Mouse (Mus musculus) megakaryocyte, embryonic 14.5 days (primary cell): Measurements from ENCODE around the gene Opalin.

Source experiments
- FLI1 ChIP-seq: IDR thresholded peaks from 2 replicates; pipeline ENCODE4 v1.6.1; 2012; ENCODE audit warnings: low read length, inconsistent platforms, mixed read lengths
- GATA1 ChIP-seq: IDR thresholded peaks from 3 replicates; pipeline ENCODE4 v1.6.1; 2012; ENCODE audit warnings: mixed read lengths, low read length, inconsistent platforms, borderline replicate concordance

- TF ChIP-seq GATA1, result no peak
- TF ChIP-seq FLI1, result no peak
These were observed 31.7 kb downstream of the Opalin start for GRCm38 (mm10) chr19:41045091-41045770.
